Comparison of ENCODE assay signal across 45 mouse cellular contexts in the genomic region with DNA sequence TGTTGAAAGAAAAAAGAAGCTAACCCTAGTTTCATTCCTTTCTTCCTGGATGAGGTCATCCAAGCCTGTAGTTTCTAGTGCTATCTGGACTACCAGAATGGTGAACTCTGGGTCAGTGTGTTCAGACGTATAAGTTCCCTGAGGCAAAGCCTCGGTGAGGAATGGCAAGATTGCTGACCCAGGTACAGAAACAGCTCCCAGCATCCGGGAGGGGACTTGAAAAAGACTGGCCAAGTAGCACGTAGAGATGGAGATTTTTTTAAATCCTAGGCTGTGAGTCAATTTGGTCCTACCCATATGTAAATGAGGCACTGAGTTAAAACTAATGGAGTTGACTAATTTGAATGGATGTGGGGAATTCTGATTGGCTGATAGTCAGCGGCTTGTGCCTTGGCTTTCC. TPM values are rescaled to one million over a fixed set of nuclear protein-coding genes. Genes with fewer than 3 reads are reported as not detected.
A peak's percentile ranks its signal among the peaks of the same experiment; 100 is the strongest.
DNase-seq lines count a peak whose midpoint lies in the region; ATAC-seq and TF ChIP-seq lines count a peak whose summit lies in the region.
"Had no signal": no experiment of that assay in that cellular context is flagged by ENCODE, and none has a peak within 500 bp of the region (broad histone marks: within the 10 kb centered on the region; RNA-seq: fewer than 3 reads in every experiment).

No protein-coding gene starts in this region.

- ATAC-seq in intestine, postnatal 0 days = no peak
- ATAC-seq: activated CD4-positive, CD25-positive, alpha-beta regulatory T cell, adult 4 months; CD4-positive, CD25-positive, alpha-beta regulatory T cell, adult 4 months; forebrain, embryonic 14.5 days; hindbrain, postnatal 0 days; intestine, embryonic 15.5 days; midbrain, embryonic 16.5 days had no signal

- H3K4me1 ChIP-seq in kidney, adult 2 months (ENCODE audit: control insufficient read depth, insufficient read depth, low read length) = no peaks in the 10 kb centered on the region
- peaks cover 4 to 31% of the 10 kb centered on the region in 2 experiments for H3K4me1 ChIP-seq in CH12.LX (ENCODE audit: control insufficient read depth in 1 of 2, insufficient read depth in 2 of 2)
- no peaks in the 10 kb centered on the region; the same call in 1 of the 2 replicates for H3K4me1 ChIP-seq in intestine, postnatal 0 days (replicated peaks; ENCODE audit: control insufficient read depth, insufficient read depth, low read length)
- H3K4me1 ChIP-seq in forebrain, embryonic 10.5 days = peaks cover 24% of the 10 kb centered on the region

- H3K27ac ChIP-seq in kidney, adult 2 months (ENCODE audit: insufficient read depth, low read depth, low read length) = no peak overlapping the region
- H3K27ac ChIP-seq in CH12.LX (ENCODE audit: insufficient read depth, low read depth) = peak overlapping the region; percentile 50
- H3K27ac ChIP-seq in intestine, postnatal 0 days (ENCODE audit: low read depth, low read length) = no peak overlapping the region
- no peak overlapping the region for H3K27ac ChIP-seq in forebrain, embryonic 10.5 days
- H3K27ac ChIP-seq: embryonic facial prominence, embryonic 10.5 days; embryonic facial prominence, embryonic 15.5 days; heart, embryonic 15.5 days; hindbrain, postnatal 0 days; intestine, embryonic 15.5 days; kidney, postnatal 0 days; limb, embryonic 12.5 days had no signal

- peak overlapping the region; percentile 60; the same call in 1 of the 2 replicates for H3K9ac ChIP-seq in CH12.LX (ENCODE audit: insufficient read depth, low read depth)
- no peak overlapping the region for H3K9ac ChIP-seq in intestine, postnatal 0 days (ENCODE audit: low read depth, low read length)
- H3K9ac ChIP-seq: embryonic facial prominence, embryonic 15.5 days; heart, embryonic 15.5 days; intestine, embryonic 15.5 days; limb, embryonic 12.5 days; liver, embryonic 15.5 days; lung, embryonic 14.5 days had no signal

- peak; percentile 26 for DNase-seq in kidney, adult 2 months
- no peak for DNase-seq in kidney, postnatal 25 days
- peak; percentile 84 for DNase-seq in CH12.LX (ENCODE audit: extremely low read depth)
- peak; percentile 25 for DNase-seq in NIH3T3 (ENCODE audit: low read depth)
- DNase-seq in brain, embryonic 14.5 days (ENCODE audit: low read depth) = peak; percentile 39
- DNase-seq in embryo, embryonic 10.5 days (ENCODE audit: low spot score) = no peak
- DNase-seq in forebrain, embryonic 10.5 days (ENCODE audit: extremely low spot score, low spot score) = no peak
- DNase-seq: adrenal gland, adult 8-10 months; cerebellum, adult 18-20 months; cerebellum, postnatal 10 days; layer of hippocampus, adult 9-11 months; lung, embryonic 14.5 days; lung, postnatal 14 days; right cerebral cortex, postnatal 25 days; spleen, adult 18-20 months; thymus, adult 2 months; thymus, postnatal 4 days had no signal

- H3K4me3 ChIP-seq in kidney, adult 2 months (ENCODE audit: insufficient read depth, low read depth, low read length) = no peak overlapping the region
- H3K4me3 ChIP-seq in CH12.LX (replicated peaks in 1 of 3; ENCODE audit: low read depth in 2 of 3, low read length in 2 of 3, poor library complexity in 1 of 3) = no peak overlapping the region
- no peak overlapping the region for H3K4me3 ChIP-seq in intestine, postnatal 0 days (ENCODE audit: low read depth, low read length)
- H3K4me3 ChIP-seq in forebrain, embryonic 10.5 days = no peak overlapping the region
- H3K4me3 ChIP-seq: embryonic facial prominence, embryonic 10.5 days; embryonic facial prominence, embryonic 15.5 days; heart, embryonic 15.5 days; intestine, embryonic 15.5 days; limb, embryonic 12.5 days; liver, embryonic 15.5 days had no signal

- TF ChIP-seq POLR2A in kidney, adult 2 months (IDR thresholded peaks at IDR 0.05; ENCODE audit: low read depth, low read length) = no peak
- TF ChIP-seq POLR2A in CH12.LX (IDR thresholded peaks at IDR 0.05; ENCODE audit: low read depth, low read length) = peak; percentile 53
- no peak for TF ChIP-seq POLR2A in brain, embryonic 14.5 days (IDR thresholded peaks at IDR 0.05; ENCODE audit: borderline replicate concordance, extremely low read depth, insufficient read depth, insufficient read length, poor library complexity, severe bottlenecking)

- 34% methylated on average over 5 of the region's 5 CpGs for WGBS in kidney, adult 2 months
- WGBS in intestine, postnatal 0 days = 57% methylated on average over 5 of the region's 5 CpGs
- WGBS in forebrain, embryonic 10.5 days = 32% methylated on average over 5 of the region's 5 CpGs

- no peak for TF ChIP-seq RAD21 in CH12.LX (IDR thresholded peaks at IDR 0.05; ENCODE audit: low read depth, low read length)

- H3K27me3 ChIP-seq in kidney, adult 2 months (replicated peaks; ENCODE audit: control insufficient read depth, insufficient read depth, low read length) = no peaks in the 10 kb centered on the region
- no peaks in the 10 kb centered on the region for H3K27me3 ChIP-seq in CH12.LX (replicated peaks)
- H3K27me3 ChIP-seq in intestine, postnatal 0 days (replicated peaks; ENCODE audit: control insufficient read depth, insufficient read depth, low read length) = no peaks in the 10 kb centered on the region
- peaks cover 41% of the 10 kb centered on the region for H3K27me3 ChIP-seq in forebrain, embryonic 10.5 days (ENCODE audit: poor library complexity, severe bottlenecking)
- H3K27me3 ChIP-seq: embryonic facial prominence, embryonic 15.5 days; heart, embryonic 15.5 days; intestine, embryonic 15.5 days; limb, embryonic 12.5 days had no signal

- no peaks in the 10 kb centered on the region for H3K9me3 ChIP-seq in CH12.LX (replicated peaks; ENCODE audit: low read length)
- H3K9me3 ChIP-seq in intestine, postnatal 0 days (ENCODE audit: control insufficient read depth) = no peaks in the 10 kb centered on the region
- H3K9me3 ChIP-seq in forebrain, embryonic 10.5 days = no peaks in the 10 kb centered on the region
- H3K9me3 ChIP-seq: embryonic facial prominence, embryonic 10.5 days; embryonic facial prominence, embryonic 15.5 days; G1E; heart, embryonic 15.5 days; intestine, embryonic 15.5 days; limb, embryonic 12.5 days; liver, embryonic 15.5 days had no signal

- no peak for TF ChIP-seq CTCF in kidney, adult 2 months (conservative IDR thresholded peaks at IDR 0.05; ENCODE audit: insufficient read depth, insufficient read length, low read depth, low read length)
- no peak for TF ChIP-seq CTCF in CH12.LX (conservative IDR thresholded peaks at IDR 0.05 in 1 of 2, IDR thresholded peaks at IDR 0.05 in 1 of 2; ENCODE audit: low read depth in 2 of 2, low read length in 2 of 2)
- TF ChIP-seq CTCF in brain, embryonic 14.5 days (IDR thresholded peaks at IDR 0.05; ENCODE audit: borderline replicate concordance, extremely low read depth, insufficient read depth, insufficient read length) = no peak
- TF ChIP-seq CTCF in intestine, postnatal 0 days (IDR thresholded peaks at IDR 0.05; ENCODE audit: low read depth) = no peak

- dilution Hi-C loops in CH12.LX (cut with MboI; ENCODE audit: extremely low pct_ligation_motif_present, extremely low pct_unique_long_range_greater_than_20kb, low sequenced_read_pairs) = no loop called here

- peak overlapping the region; percentile 41; the same call in 1 of the 2 replicates for H3K4me2 ChIP-seq in CH12.LX (ENCODE audit: insufficient read depth, low read depth, poor library complexity, severe bottlenecking)
- no peak overlapping the region for H3K4me2 ChIP-seq in intestine, postnatal 0 days (replicated peaks; ENCODE audit: low read depth)
- H3K4me2 ChIP-seq: embryonic facial prominence, embryonic 15.5 days; heart, embryonic 15.5 days; intestine, embryonic 15.5 days; limb, embryonic 12.5 days; liver, embryonic 15.5 days; lung, embryonic 14.5 days; midbrain, embryonic 11.5 days had no signal

- no peak for TF ChIP-seq EP300 in CH12.LX (IDR thresholded peaks at IDR 0.05; ENCODE audit: low read length)

- in situ Hi-C loops in CH12.LX (cut with MboI; ENCODE audit: low pct_ligation_motif_present, low pct_unique_long_range_greater_than_20kb, low sequenced_read_pairs) = no loop called here

- H3K79me2 ChIP-seq in CH12.LX (replicated peaks; ENCODE audit: control insufficient read depth, extremely low read depth, insufficient read depth, poor library complexity, severe bottlenecking) = no peaks in the 10 kb centered on the region

- no peaks in the 10 kb centered on the region for H3K36me3 ChIP-seq in kidney, adult 2 months (ENCODE audit: control insufficient read depth, insufficient read depth, low read length)
- H3K36me3 ChIP-seq in CH12.LX (replicated peaks in 1 of 2; ENCODE audit: control insufficient read depth in 1 of 2, insufficient read depth in 1 of 2, low read length in 1 of 2) = no peaks in the 10 kb centered on the region
- H3K36me3 ChIP-seq in intestine, postnatal 0 days (ENCODE audit: control insufficient read depth, insufficient read depth) = no peaks in the 10 kb centered on the region
- no peaks in the 10 kb centered on the region for H3K36me3 ChIP-seq in forebrain, embryonic 10.5 days (replicated peaks)
- H3K36me3 ChIP-seq: embryonic facial prominence, embryonic 10.5 days; embryonic facial prominence, embryonic 15.5 days; G1E; heart, embryonic 15.5 days; intestine, embryonic 15.5 days; limb, embryonic 12.5 days; liver, embryonic 15.5 days had no signal

TF ChIP-seq in CH12.LX, 34 proteins besides CTCF, POLR2A, EP300 and RAD21 (continues in another document):
- TF ChIP-seq USF1 (IDR thresholded peaks at IDR 0.05; ENCODE audit: low read depth, low read length) (no peak), ZKSCAN1 (IDR thresholded peaks at IDR 0.05; ENCODE audit: borderline replicate concordance, low read depth, low read length) (no peak), JUN (IDR thresholded peaks at IDR 0.05; ENCODE audit: insufficient read depth, low read depth, low read length) (peak; percentile 78), MAFK (IDR thresholded peaks at IDR 0.05; ENCODE audit: insufficient replicate concordance, low read length) (no peak), SMC3 (IDR thresholded peaks at IDR 0.05; ENCODE audit: low read depth, low read length) (no peak), TBP (conservative IDR thresholded peaks at IDR 0.05; ENCODE audit: low read depth, low read length) (peak; percentile 77), POLR2AphosphoS2 (IDR thresholded peaks at IDR 0.05; ENCODE audit: low read depth, low read length) (no peak), NRF1 (IDR thresholded peaks at IDR 0.05; ENCODE audit: low read depth, low read length) (no peak), MAX (IDR thresholded peaks at IDR 0.05; ENCODE audit: low read length) (no peak), CHD2 (IDR thresholded peaks at IDR 0.05; ENCODE audit: low read length) (no peak), NELFE (IDR thresholded peaks at IDR 0.05; ENCODE audit: low read depth, low read length) (no peak), ZC3H11A (IDR thresholded peaks at IDR 0.05; ENCODE audit: low read depth, low read length) (no peak)

RNA-seq across cellular contexts. Expression of gene Gm11084, which starts 55.0 kb away (rescaled TPM):
- polyA plus RNA-seq in kidney, adult 2 months (2012; rRNA removed) = not detected in 2 replicates
- total RNA-seq in CH12.LX (2012; rRNA removed) (not detected in 2 replicates), CH12.LX (2014; rRNA removed) (not detected in 2 replicates)
- not detected in 2 replicates for polyA plus RNA-seq in CH12.LX (2012; ENCODE audit: insufficient read length, low read depth)
- polyA plus RNA-seq in brain, embryonic 14.5 days (2012; rRNA removed) = not detected in 2 replicates
- polyA plus RNA-seq in intestine, postnatal 0 days (2015; fragmentation: Nextera tagmentation; extraction: Ambion mirVana) = not detected in 2 replicates
- not detected in 2 replicates for polyA plus RNA-seq in forebrain, embryonic 10.5 days (2016; fragmentation: Nextera tagmentation; extraction: Ambion mirVana)
- total RNA-seq: adrenal gland, adult 8-10 months; adrenal gland, postnatal 4 days; G1E; gastrocnemius, adult 8-10 months; heart, postnatal 25 days; hindbrain, postnatal 0 days; left cerebral cortex, adult 18-20 months; left cerebral cortex, postnatal 25 days; liver, adult 2 months; megakaryocyte progenitor cell, adult 5-6 weeks; neutrophil, adult 5-6 weeks had no signal
- polyA plus RNA-seq: activated CD4-positive, CD25-positive, alpha-beta regulatory T cell, adult 4 months; CD4-positive, CD25-positive, alpha-beta regulatory T cell, adult 4 months; cortical plate, adult 2 months; embryonic facial prominence, embryonic 10.5 days; embryonic facial prominence, embryonic 15.5 days; forebrain, embryonic 14.5 days; frontal cortex, adult 2 months; G1E; gonadal fat pad, adult 2 months; heart, embryonic 15.5 days; hindbrain, embryonic 11.5 days; hindbrain, postnatal 0 days; intestine, embryonic 15.5 days; kidney, postnatal 0 days; limb, embryonic 12.5 days; liver, adult 2 months; liver, embryonic 15.5 days; lung, embryonic 14.5 days; midbrain, embryonic 11.5 days; midbrain, embryonic 16.5 days; neural tube, embryonic 11.5 days; thymus, adult 2 months had no signal

Comparison
In these comparisons a context has a peak if more than half of its experiments do, and no peak if none do; other contexts are left out.
1. DNase-seq: peak in kidney, adult 2 months (single experiment), CH12.LX (single experiment), NIH3T3 (single experiment) and brain, embryonic 14.5 days (single experiment); none in kidney, postnatal 25 days (0 of 2), embryo, embryonic 10.5 days (single experiment) and forebrain, embryonic 10.5 days (single experiment).